In the genomic region with DNA sequence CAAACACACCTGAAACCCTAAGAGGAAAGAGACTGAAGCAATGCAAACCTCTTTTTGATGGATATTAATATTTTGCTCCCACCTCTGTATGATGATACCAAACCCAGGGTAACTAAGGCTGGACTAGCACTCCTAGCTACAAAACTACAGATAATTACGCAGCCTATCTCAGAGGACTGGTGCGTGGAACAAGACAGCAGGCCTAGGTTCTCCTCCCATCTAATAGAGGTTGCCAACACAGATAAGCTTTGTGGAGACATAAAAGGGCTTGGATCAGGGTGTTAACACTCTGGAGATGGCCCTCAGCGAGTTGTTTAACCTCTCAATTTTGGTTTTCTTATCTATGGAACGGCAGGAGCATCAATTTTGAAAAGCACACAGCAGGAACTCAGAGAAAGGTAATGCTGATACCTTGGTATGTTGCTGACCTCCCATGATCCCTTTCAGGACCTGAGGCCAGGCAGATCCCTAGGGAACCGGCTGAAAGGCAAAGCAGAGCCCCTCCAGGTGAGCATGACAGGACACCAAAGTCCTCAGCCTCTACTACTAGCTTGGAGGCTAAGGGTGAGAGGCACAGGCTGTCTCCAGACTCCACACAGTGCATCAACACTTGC, we compare ENCODE assay signal across 12 mouse cellular contexts. TPM values are rescaled to one million over a fixed set of nuclear protein-coding genes. Genes with fewer than 3 reads are reported as not detected.
A peak's percentile ranks its signal among the peaks of the same experiment; 100 is the strongest.
DNase-seq lines count a peak whose midpoint lies in the region; ATAC-seq and TF ChIP-seq lines count a peak whose summit lies in the region.
"Had no signal": no experiment of that assay in that cellular context is flagged by ENCODE, and none has a peak within 500 bp of the region (broad histone marks: within the 10 kb centered on the region; RNA-seq: fewer than 3 reads in every experiment).

No protein-coding gene starts in this region.

- intact Hi-C loops in heart, postnatal 36 days (cut with DNase I), result no loop called here

- H3K36me3 ChIP-seq in heart, embryonic 10.5 days, result 0 out of 2 replicates have a peak, but pooled peaks cover 1% of the 10 kb centered on the region
- H3K36me3 ChIP-seq in embryonic facial prominence, embryonic 10.5 days (replicated peaks), result peaks cover 37% of the 10 kb centered on the region
- no peaks in the 10 kb centered on the region for H3K36me3 ChIP-seq in forebrain, embryonic 16.5 days (ENCODE audit: control insufficient read depth, insufficient read depth)
- peaks cover 24% of the 10 kb centered on the region for H3K36me3 ChIP-seq in midbrain, embryonic 10.5 days

- no peak for ATAC-seq in forebrain, embryonic 16.5 days

- TF ChIP-seq CTCF in layer of hippocampus, adult 2 months (conservative IDR thresholded peaks at IDR 0.05), result no peak

- H3K9ac ChIP-seq in forebrain, embryonic 16.5 days (replicated peaks; ENCODE audit: low read depth, low read length), result no peak overlapping the region

- H3K4me1 ChIP-seq in heart, embryonic 10.5 days, result peaks cover 87% of the 10 kb centered on the region
- peaks cover 86% of the 10 kb centered on the region for H3K4me1 ChIP-seq in embryonic facial prominence, embryonic 10.5 days
- peaks cover 38% of the 10 kb centered on the region for H3K4me1 ChIP-seq in forebrain, embryonic 16.5 days (replicated peaks; ENCODE audit: control insufficient read depth, insufficient read depth, low read length)
- H3K4me1 ChIP-seq in midbrain, embryonic 10.5 days, result peaks cover 82% of the 10 kb centered on the region

- no peaks in the 10 kb centered on the region for H3K9me3 ChIP-seq in heart, embryonic 10.5 days
- H3K9me3 ChIP-seq in embryonic facial prominence, embryonic 10.5 days, result no peaks in the 10 kb centered on the region
- H3K9me3 ChIP-seq in forebrain, embryonic 16.5 days (ENCODE audit: control insufficient read depth, low read length), result no peaks in the 10 kb centered on the region
- no peaks in the 10 kb centered on the region for H3K9me3 ChIP-seq in midbrain, embryonic 10.5 days (replicated peaks)

- 17% methylated on average over 5 of the region's 5 CpGs for WGBS in heart, embryonic 10.5 days
- WGBS in embryonic facial prominence, embryonic 10.5 days, result 43% methylated on average over 5 of the region's 5 CpGs
- WGBS in forebrain, embryonic 16.5 days, result 40% methylated on average over 5 of the region's 5 CpGs
- WGBS in midbrain, embryonic 10.5 days, result 53% methylated on average over 5 of the region's 5 CpGs

- peak; percentile 58 for DNase-seq in heart, embryonic 10.5 days (ENCODE audit: low spot score)
- DNase-seq in heart, postnatal 36 days, result no peak
- peak; percentile 8 for DNase-seq in embryonic facial prominence, embryonic 10.5 days (ENCODE audit: low spot score)
- peak; percentile 9 for DNase-seq in midbrain, embryonic 10.5 days (ENCODE audit: low spot score)
- no peak for DNase-seq in layer of hippocampus, adult 2 months (ENCODE audit: low spot score in 2 of 2)
- DNase-seq in retina, embryonic 14.5 days (ENCODE audit: low spot score), result no peak
- no peak for DNase-seq in spleen, postnatal 36 days (ENCODE audit: low spot score in 2 of 2)
- DNase-seq: adrenal gland, postnatal 10 days; kidney, adult 8-10 months; right cerebral cortex, postnatal 25 days had no signal

- peak overlapping the region; percentile 56; the same call in 1 of the 2 replicates for H3K27ac ChIP-seq in heart, embryonic 10.5 days
- peak overlapping the region; percentile 48; the same call in 1 of the 2 replicates for H3K27ac ChIP-seq in embryonic facial prominence, embryonic 10.5 days (replicated peaks)
- H3K27ac ChIP-seq in forebrain, embryonic 16.5 days (ENCODE audit: low read length), result no peak overlapping the region
- no peak overlapping the region for H3K27ac ChIP-seq in midbrain, embryonic 10.5 days (replicated peaks)
- H3K27ac ChIP-seq in layer of hippocampus, adult 2 months, result no peak overlapping the region

- H3K4me2 ChIP-seq in forebrain, embryonic 16.5 days (ENCODE audit: low read length), result 0 out of 2 replicates have a peak overlapping the region, but pooled peaks have one; percentile 3

- H3K4me3 ChIP-seq in heart, embryonic 10.5 days, result peak overlapping the region; percentile 25; the same call in 1 of the 2 replicates
- H3K4me3 ChIP-seq in embryonic facial prominence, embryonic 10.5 days, result peak overlapping the region; percentile 40; the same call in 1 of the 2 replicates
- H3K4me3 ChIP-seq in forebrain, embryonic 16.5 days (replicated peaks; ENCODE audit: low read length), result no peak overlapping the region
- no peak overlapping the region for H3K4me3 ChIP-seq in midbrain, embryonic 10.5 days
- H3K4me3 ChIP-seq in layer of hippocampus, adult 2 months, result no peak overlapping the region
- H3K4me3 ChIP-seq: erythroblast, embryonic 14.5 days had no signal

- H3K27me3 ChIP-seq in heart, embryonic 10.5 days (ENCODE audit: insufficient read depth, poor library complexity, severe bottlenecking), result no peaks in the 10 kb centered on the region
- no peaks in the 10 kb centered on the region for H3K27me3 ChIP-seq in embryonic facial prominence, embryonic 10.5 days (replicated peaks; ENCODE audit: low read depth, poor library complexity, severe bottlenecking)
- no peaks in the 10 kb centered on the region for H3K27me3 ChIP-seq in forebrain, embryonic 16.5 days (replicated peaks; ENCODE audit: control insufficient read depth, insufficient read depth, low read length)
- no peaks in the 10 kb centered on the region for H3K27me3 ChIP-seq in midbrain, embryonic 10.5 days (ENCODE audit: low read depth, poor library complexity, severe bottlenecking)

RNA-seq across cellular contexts. Expression of a gene that starts 5.0 kb away (rescaled TPM):
- polyA plus RNA-seq in heart, embryonic 10.5 days (2016; fragmentation: Nextera tagmentation; extraction: Ambion mirVana), result 17.9 and 27.9 TPM in 2 replicates
- total RNA-seq in heart, postnatal 36 days (2021), result 1 to 10 TPM; 6.8 to 7.6 TPM
- 17.4 and 18.4 TPM in 2 replicates for polyA plus RNA-seq in embryonic facial prominence, embryonic 10.5 days (2016; fragmentation: Nextera tagmentation; extraction: Ambion mirVana)
- polyA plus RNA-seq in forebrain, embryonic 16.5 days (2015; fragmentation: Nextera tagmentation; extraction: Ambion mirVana), result 3.7 and 4.6 TPM in 2 replicates
- 11.2 and 11.6 TPM in 2 replicates for polyA plus RNA-seq in midbrain, embryonic 10.5 days (2016; fragmentation: Nextera tagmentation; extraction: Ambion mirVana)
- total RNA-seq in layer of hippocampus, adult 2 months (2021), result 1 to 10 TPM; 3.0 to 3.4 TPM
- polyA plus RNA-seq: erythroblast, embryonic 14.5 days had no signal

Comparison
In these comparisons a context has a peak if more than half of its experiments do, and no peak if none do; other contexts are left out.
1. DNase-seq: peak in heart, embryonic 10.5 days (single experiment), embryonic facial prominence, embryonic 10.5 days (single experiment) and midbrain, embryonic 10.5 days (single experiment); none in heart, postnatal 36 days (0 of 2), layer of hippocampus, adult 2 months (0 of 2), retina, embryonic 14.5 days (single experiment) and spleen, postnatal 36 days (0 of 2).
2. H3K27ac ChIP-seq: peak in heart, embryonic 10.5 days (single experiment) and embryonic facial prominence, embryonic 10.5 days (single experiment); none in forebrain, embryonic 16.5 days (single experiment), midbrain, embryonic 10.5 days (single experiment) and layer of hippocampus, adult 2 months (single experiment).
3. H3K4me3 ChIP-seq: peak in heart, embryonic 10.5 days (single experiment) and embryonic facial prominence, embryonic 10.5 days (single experiment); none in forebrain, embryonic 16.5 days (single experiment), midbrain, embryonic 10.5 days (single experiment) and layer of hippocampus, adult 2 months (single experiment).